Mouse (Mus musculus): Measurements from ENCODE around the gene Catsper1. TPM values are rescaled to one million over a fixed set of nuclear protein-coding genes. Genes with fewer than 3 reads are reported as not detected.
A peak's percentile ranks its signal among the peaks of the same experiment; 100 is the strongest.

Catsper1 gene
- polyA plus RNA-seq (2012; rRNA removed), result not detected in 2 replicates

DNA sequence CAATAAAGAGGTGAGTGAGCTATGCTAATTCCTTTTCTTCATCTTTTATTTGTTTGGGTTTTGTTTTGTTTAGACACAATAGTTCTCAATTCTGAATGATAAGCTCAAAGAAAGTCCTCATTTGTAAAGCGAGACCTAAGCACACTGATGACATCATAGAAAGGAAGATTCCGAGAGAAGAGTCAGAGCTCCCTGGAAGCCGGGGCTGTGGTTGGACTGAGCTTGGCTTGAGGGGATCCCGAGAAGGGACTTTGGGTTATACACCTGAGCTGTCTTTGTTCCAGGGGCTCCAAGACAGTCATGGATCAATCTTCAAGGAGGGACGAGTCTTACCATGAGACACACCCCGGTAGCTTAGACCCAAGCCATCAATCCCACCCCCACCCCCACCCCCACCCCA, at the start of gene Catsper1:
TSS of gene Catsper1 (plus strand) at position 301 of the 400 bp plus-strand sequence.
- 88% methylated on average over 6 of the region's 6 CpGs for WGBS
- no peaks in the 10 kb centered on the region; the same call in 1 of the 2 replicates for H3K27me3 ChIP-seq (ENCODE audit: control insufficient read depth, insufficient read depth, low read length)
- DNase-seq, result no peak
- H3K4me3 ChIP-seq (replicated peaks; ENCODE audit: insufficient read depth, low read depth, low read length), result no peak within 1 kb of the TSS
- H3K4me1 ChIP-seq (ENCODE audit: control insufficient read depth, insufficient read depth, low read length), result no peaks in the 10 kb centered on the region
- TF ChIP-seq CTCF (IDR thresholded peaks at IDR 0.05; ENCODE audit: borderline replicate concordance, insufficient read depth, low read depth, low read length), result no peak
- TF ChIP-seq POLR2A (IDR thresholded peaks at IDR 0.05; ENCODE audit: borderline replicate concordance, insufficient read depth, low read length), result no peak
- no peak within 1 kb of the TSS for H3K27ac ChIP-seq (ENCODE audit: insufficient read depth, low read length)

DNA sequence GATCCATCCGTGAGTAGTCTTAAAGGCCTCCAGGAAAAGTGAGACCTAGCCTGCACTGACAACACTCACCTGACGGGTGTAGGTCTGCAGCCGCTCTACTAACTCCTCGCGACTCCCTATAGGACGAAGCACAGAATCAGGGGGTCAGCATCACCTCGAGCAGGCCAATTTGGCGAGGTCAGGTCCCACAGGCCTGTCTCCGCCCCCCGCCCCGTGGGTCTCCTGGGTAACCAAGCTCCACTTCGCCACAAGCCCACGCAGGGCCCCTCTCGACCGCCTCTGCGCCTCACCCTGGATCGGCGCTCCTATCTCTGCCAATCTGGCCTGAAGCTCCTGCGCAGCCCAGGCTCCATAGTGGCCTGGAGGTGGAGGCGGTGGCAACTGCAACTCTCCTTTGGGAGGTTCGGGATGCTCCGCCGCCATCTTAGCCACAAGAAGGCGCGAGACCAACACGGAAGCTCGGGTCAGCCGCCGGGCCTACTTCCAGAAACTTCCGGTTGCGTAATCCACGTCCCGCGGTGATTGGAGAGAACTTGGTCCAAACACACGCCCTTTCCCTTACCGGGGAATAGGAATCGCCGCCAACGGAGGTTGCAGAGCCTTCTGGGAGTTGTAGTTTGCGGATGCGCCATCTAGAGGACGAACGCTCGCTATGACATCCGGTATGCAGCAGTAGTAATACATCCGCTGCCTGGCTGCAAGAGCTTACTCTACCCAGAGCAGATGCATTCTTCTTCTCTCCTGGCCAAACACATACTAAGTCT, 40.4 kb upstream of the Catsper1 start, which contains the start of gene Sf3b2:
TSS of gene Sf3b2 (minus strand) at position 484 of the 764 bp plus-strand sequence.
- under 1% methylated on average over 46 of the region's 46 CpGs for WGBS
- peak within 1 kb of the TSS; percentile 67 for H3K27ac ChIP-seq (ENCODE audit: insufficient read depth, low read length)
- H3K4me3 ChIP-seq (replicated peaks; ENCODE audit: insufficient read depth, low read depth, low read length), result peak within 1 kb of the TSS; percentile 87
- peak; percentile 76; the same call in 1 of the 2 replicates for TF ChIP-seq POLR2A (IDR thresholded peaks at IDR 0.05; ENCODE audit: borderline replicate concordance, insufficient read depth, low read length)
- TF ChIP-seq CTCF (IDR thresholded peaks at IDR 0.05; ENCODE audit: borderline replicate concordance, insufficient read depth, low read depth, low read length), result peak; percentile 65
- peaks cover 6% of the 10 kb centered on the region; the same call in 1 of the 2 replicates for H3K4me1 ChIP-seq (ENCODE audit: control insufficient read depth, insufficient read depth, low read length)
- no peaks in the 10 kb centered on the region for H3K27me3 ChIP-seq (ENCODE audit: control insufficient read depth, insufficient read depth, low read length)
- DNase-seq, result peak; percentile 99 to 100

DNA sequence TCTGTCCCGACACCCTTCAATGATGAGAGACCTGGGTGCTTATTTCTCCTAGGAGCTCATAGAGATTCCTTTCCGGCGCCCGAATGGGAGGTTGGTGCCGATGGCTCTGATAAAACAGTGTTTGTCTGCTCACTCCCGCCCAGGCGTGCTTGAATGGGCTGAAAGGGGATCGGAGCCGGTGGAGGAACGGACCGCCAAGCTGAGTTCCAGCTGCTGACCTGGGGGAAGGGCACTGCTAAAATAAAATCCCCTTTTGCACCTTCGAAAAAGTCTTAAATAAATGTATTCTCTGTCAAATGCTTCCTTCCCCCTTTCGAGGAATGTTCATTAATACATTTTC, 39.8 kb upstream of the Catsper1 start:
- TF ChIP-seq POLR2A (IDR thresholded peaks at IDR 0.05; ENCODE audit: borderline replicate concordance, insufficient read depth, low read length) (no peak), CTCF (IDR thresholded peaks at IDR 0.05; ENCODE audit: borderline replicate concordance, insufficient read depth, low read depth, low read length) (no peak)
- 3% methylated on average over 13 of the region's 13 CpGs for WGBS
- Histone ChIP-seq H3K4me3 (replicated peaks; ENCODE audit: insufficient read depth, low read depth, low read length) (peak overlapping the region; percentile 64), H3K27me3 (ENCODE audit: control insufficient read depth, insufficient read depth, low read length) (no peaks in the 10 kb centered on the region), H3K4me1 (ENCODE audit: control insufficient read depth, insufficient read depth, low read length) (peaks cover 10% of the 10 kb centered on the region), H3K27ac (ENCODE audit: insufficient read depth, low read length) (peak overlapping the region; percentile 67)
- DNase-seq, result no peak

DNA sequence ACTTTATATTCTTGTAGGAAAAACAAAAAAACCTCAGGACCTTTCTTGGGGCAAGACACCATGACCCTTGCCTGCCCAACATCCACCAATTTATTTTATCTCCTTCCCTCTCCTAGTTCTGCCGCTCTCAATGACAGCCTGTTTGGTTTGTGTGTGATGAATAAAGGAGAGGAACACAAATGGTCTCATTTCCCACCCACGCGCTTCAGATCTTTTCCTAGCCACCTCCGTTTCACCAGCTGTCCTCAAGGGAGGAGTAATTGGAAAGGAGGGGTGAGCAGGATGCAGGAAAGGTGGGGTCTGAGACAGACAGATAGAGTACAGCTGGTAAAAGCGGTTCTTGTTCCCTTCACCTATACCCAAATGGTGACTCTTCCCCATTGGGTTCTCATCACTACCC, 38.9 kb upstream of the Catsper1 start:
- Histone ChIP-seq H3K4me1 (ENCODE audit: control insufficient read depth, insufficient read depth, low read length) (peaks cover 10% of the 10 kb centered on the region), H3K27ac (ENCODE audit: insufficient read depth, low read length) (no peak overlapping the region)

DNA sequence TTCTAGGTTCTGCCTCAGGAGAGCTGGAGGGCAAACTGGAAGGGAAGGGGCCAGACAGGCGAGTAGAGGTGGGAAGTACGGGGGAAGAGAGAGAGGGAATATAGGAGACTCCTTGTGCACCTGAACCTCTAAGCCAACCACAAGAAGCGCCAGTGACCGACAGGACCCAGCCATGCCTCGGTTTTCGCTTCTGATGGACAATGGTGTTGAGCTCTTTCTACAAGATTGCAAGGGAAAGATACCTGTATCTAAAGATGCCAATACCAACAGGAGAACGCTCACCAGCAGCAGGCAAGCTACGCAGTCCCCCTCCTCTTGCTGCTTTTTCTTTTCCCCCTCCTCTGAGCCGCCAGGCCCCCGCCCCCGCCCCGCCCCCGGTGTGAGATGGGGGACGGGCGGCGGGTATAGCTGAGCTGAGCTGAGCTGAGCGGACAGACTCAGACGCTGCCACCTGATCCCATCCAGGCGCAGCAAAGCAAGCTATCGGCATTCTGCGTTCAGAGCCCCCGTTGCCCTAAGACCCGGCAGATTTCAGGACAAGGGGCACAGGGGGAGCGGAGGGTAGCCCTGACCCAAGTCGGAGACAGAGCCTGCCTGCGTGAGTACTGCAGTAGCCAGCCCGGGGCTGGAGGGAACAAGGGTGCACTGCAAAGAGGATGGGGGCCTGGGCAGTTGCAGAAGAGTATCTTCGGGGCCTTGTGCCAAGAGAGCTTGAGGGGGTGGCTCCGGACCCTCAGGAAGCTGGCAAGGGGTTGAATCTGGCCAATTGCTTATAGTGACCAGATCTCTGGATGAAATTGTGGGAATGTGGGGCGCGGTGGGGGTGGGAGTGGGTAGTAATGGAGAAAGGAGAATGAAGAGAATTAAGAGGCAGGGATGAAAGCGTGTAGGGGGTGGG, 37.4 kb upstream of the Catsper1 start, which contains the start of gene Gal3st3:
TSS of gene Gal3st3 (plus strand) at position 429 of the 898 bp plus-strand sequence.
- 1% methylated on average over 32 of the region's 32 CpGs for WGBS
- peaks cover 10% of the 10 kb centered on the region for H3K4me1 ChIP-seq (ENCODE audit: control insufficient read depth, insufficient read depth, low read length)

More for the DNA sequence above, 38.9 kb upstream of the Catsper1 start:
- WGBS, result 88% methylated on average over 5 of the region's 5 CpGs
- H3K4me3 ChIP-seq (replicated peaks; ENCODE audit: insufficient read depth, low read depth, low read length), result no peak overlapping the region
- TF ChIP-seq POLR2A (IDR thresholded peaks at IDR 0.05; ENCODE audit: borderline replicate concordance, insufficient read depth, low read length), result no peak
- no peaks in the 10 kb centered on the region for H3K27me3 ChIP-seq (ENCODE audit: control insufficient read depth, insufficient read depth, low read length)
- DNase-seq, result no peak

DNA sequence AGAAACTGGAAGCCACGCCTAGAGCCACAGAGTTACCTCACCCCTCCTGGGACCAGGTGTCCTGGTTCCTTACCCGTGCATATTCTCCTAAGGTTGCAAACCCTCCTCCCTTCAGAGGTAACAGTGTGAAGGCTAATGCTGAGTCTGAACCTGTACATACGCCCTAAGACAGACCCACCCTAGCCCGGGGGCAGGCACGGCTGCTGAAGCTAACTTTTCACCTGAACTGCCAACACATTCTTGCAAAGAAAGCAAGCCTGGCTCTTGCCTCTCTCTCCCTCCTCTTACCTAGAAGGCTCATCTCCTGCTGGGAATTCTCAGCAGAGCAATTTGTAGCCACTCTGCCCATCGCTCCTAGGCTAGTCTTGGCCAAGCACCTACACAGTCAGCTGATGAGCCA, 35.0 kb upstream of the Catsper1 start:
- no peak overlapping the region for H3K27ac ChIP-seq (ENCODE audit: insufficient read depth, low read length)
- no peak for DNase-seq
- H3K27me3 ChIP-seq (ENCODE audit: control insufficient read depth, insufficient read depth, low read length), result no peaks in the 10 kb centered on the region
- TF ChIP-seq POLR2A (IDR thresholded peaks at IDR 0.05; ENCODE audit: borderline replicate concordance, insufficient read depth, low read length), result no peak
- no peak for TF ChIP-seq CTCF (IDR thresholded peaks at IDR 0.05; ENCODE audit: borderline replicate concordance, insufficient read depth, low read depth, low read length)
- WGBS, result 71% methylated on average over 6 of the region's 6 CpGs
- H3K4me3 ChIP-seq (replicated peaks; ENCODE audit: insufficient read depth, low read depth, low read length), result no peak overlapping the region
- H3K4me1 ChIP-seq (ENCODE audit: control insufficient read depth, insufficient read depth, low read length), result peaks cover 10% of the 10 kb centered on the region

More for the DNA sequence above, 37.4 kb upstream of the Catsper1 start, which contains the start of gene Gal3st3:
- H3K27me3 ChIP-seq (ENCODE audit: control insufficient read depth, insufficient read depth, low read length), result no peaks in the 10 kb centered on the region
- peak within 1 kb of the TSS; percentile 71 for H3K27ac ChIP-seq (ENCODE audit: insufficient read depth, low read length)
- TF ChIP-seq CTCF (IDR thresholded peaks at IDR 0.05; ENCODE audit: borderline replicate concordance, insufficient read depth, low read depth, low read length) (no peak), POLR2A (IDR thresholded peaks at IDR 0.05; ENCODE audit: borderline replicate concordance, insufficient read depth, low read length) (peak; percentile 53)
- H3K4me3 ChIP-seq (replicated peaks; ENCODE audit: insufficient read depth, low read depth, low read length), result peak within 1 kb of the TSS; percentile 95
- peak; percentile 58 to 71 for DNase-seq

DNA sequence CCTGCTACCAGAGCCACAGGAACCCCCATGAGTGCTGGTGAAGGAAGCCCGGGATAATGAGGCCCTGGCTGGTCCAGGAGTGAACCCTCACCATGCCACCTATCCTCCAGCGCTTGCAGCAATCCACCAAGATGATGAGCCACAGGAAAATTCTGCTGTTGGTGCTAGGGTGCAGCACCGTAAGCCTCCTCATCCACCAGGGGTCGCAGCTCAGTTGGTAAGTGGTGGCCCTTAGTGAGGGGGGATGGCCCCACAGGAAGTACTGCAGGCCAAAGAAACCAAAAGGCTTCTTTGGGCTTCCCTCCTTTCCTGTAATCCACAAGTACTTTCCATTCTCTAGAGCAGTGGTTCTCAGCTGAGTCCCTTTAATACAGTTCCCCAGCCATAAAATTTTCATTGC, 33.1 kb upstream of the Catsper1 start:
- WGBS, result 20% methylated on average over 4 of the region's 4 CpGs

More for the DNA sequence above, 33.1 kb upstream of the Catsper1 start:
- no peak for DNase-seq
- Histone ChIP-seq H3K27me3 (ENCODE audit: control insufficient read depth, insufficient read depth, low read length) (no peaks in the 10 kb centered on the region), H3K4me3 (replicated peaks; ENCODE audit: insufficient read depth, low read depth, low read length) (no peak overlapping the region), H3K4me1 (ENCODE audit: control insufficient read depth, insufficient read depth, low read length) (peaks cover 10% of the 10 kb centered on the region), H3K27ac (ENCODE audit: insufficient read depth, low read length) (no peak overlapping the region)
- TF ChIP-seq CTCF (IDR thresholded peaks at IDR 0.05; ENCODE audit: borderline replicate concordance, insufficient read depth, low read depth, low read length) (peak; percentile 45; the same call in 1 of the 2 replicates), POLR2A (IDR thresholded peaks at IDR 0.05; ENCODE audit: borderline replicate concordance, insufficient read depth, low read length) (no peak)

Measured in cerebellum, adult 2 months (tissue).